Mouse (Mus musculus): ENCODE results near the gene Vmn2r14. TPM values are rescaled to one million over a fixed set of nuclear protein-coding genes. Genes with fewer than 3 reads are reported as not detected.
"Not testable (repeated sequence)": the region's sequence is repeated elsewhere in the genome, so short reads cannot be mapped to it uniquely, and the experiment has no call there.

Vmn2r14 gene
- not detected in 2 replicates for polyA plus RNA-seq (2015; fragmentation: Nextera tagmentation; extraction: Ambion mirVana)

- H3K36me3 ChIP-seq: no peaks in the 10 kb centered on the region
- WGBS (ENCODE audit: insufficient replicate concordance): 37% methylated on average over 3 of the region's 3 CpGs
- no peak within 1 kb of the TSS for H3K27ac ChIP-seq
- no peaks in the 10 kb centered on the region for H3K4me1 ChIP-seq (replicated peaks)
- no peak within 1 kb of the TSS for H3K9ac ChIP-seq
- no peak within 1 kb of the TSS for H3K4me2 ChIP-seq
- no peak within 1 kb of the TSS for H3K4me3 ChIP-seq (replicated peaks)
- no peak for DNase-seq
- no peaks in the 10 kb centered on the region for H3K9me3 ChIP-seq (replicated peaks)
- ATAC-seq (ENCODE audit: low read depth): no peak
- H3K27me3 ChIP-seq: no peaks in the 10 kb centered on the region
These were observed at the start of gene Vmn2r14 for GRCm38 (mm10) chr5:109224608-109225007. TSS of gene Vmn2r14 (minus strand) at chr5:109224708.

- not testable (repeated sequence) for H3K4me1 ChIP-seq (replicated peaks); H3K9me3 ChIP-seq (replicated peaks); H3K4me3 ChIP-seq (replicated peaks); DNase-seq; H3K36me3 ChIP-seq; H3K9ac ChIP-seq; ATAC-seq (ENCODE audit: low read depth); H3K4me2 ChIP-seq; H3K27ac ChIP-seq; H3K27me3 ChIP-seq
- 40% methylated on average over 2 of the region's 2 CpGs for WGBS (ENCODE audit: insufficient replicate concordance)
These were observed 32.4 kb downstream of the Vmn2r14 start, which contains the start of gene Vmn2r13 for GRCm38 (mm10) chr5:109192099-109192498. TSS of gene Vmn2r13 (minus strand) at chr5:109192199.

- H3K4me1 ChIP-seq (replicated peaks); H3K4me2 ChIP-seq; ATAC-seq (ENCODE audit: low read depth); H3K9me3 ChIP-seq (replicated peaks); H3K36me3 ChIP-seq; H3K4me3 ChIP-seq (replicated peaks); DNase-seq; H3K9ac ChIP-seq; H3K27ac ChIP-seq; H3K27me3 ChIP-seq: not testable (repeated sequence)
- 55% methylated on average over 4 of the region's 4 CpGs for WGBS (ENCODE audit: insufficient replicate concordance)
These were observed 57.7 kb downstream of the Vmn2r14 start for GRCm38 (mm10) chr5:109166851-109167250.

Other genes with a start within 250 kb of the Vmn2r14 start
- not detected in 2 replicates for gene Vmn2r10, start 218.2 kb downstream of the Vmn2r14 start, polyA plus RNA-seq (2015; fragmentation: Nextera tagmentation; extraction: Ambion mirVana)
- not detected in 2 replicates for gene Vmn2r11, start 165.1 kb downstream of the Vmn2r14 start, polyA plus RNA-seq (2015; fragmentation: Nextera tagmentation; extraction: Ambion mirVana)
- gene Vmn2r12, start 126.8 kb downstream of the Vmn2r14 start, polyA plus RNA-seq (2015; fragmentation: Nextera tagmentation; extraction: Ambion mirVana): not detected in 2 replicates
- gene Vmn2r13, start 32.5 kb downstream of the Vmn2r14 start, polyA plus RNA-seq (2015; fragmentation: Nextera tagmentation; extraction: Ambion mirVana): not detected in 2 replicates
- not detected in 2 replicates for gene Vmn2r15, start 72.9 kb upstream of the Vmn2r14 start, polyA plus RNA-seq (2015; fragmentation: Nextera tagmentation; extraction: Ambion mirVana)
- not detected in 2 replicates for gene Vmn2r16, start 105.5 kb upstream of the Vmn2r14 start, polyA plus RNA-seq (2015; fragmentation: Nextera tagmentation; extraction: Ambion mirVana)
- not detected in 2 replicates for gene Vmn2r17, start 195.0 kb upstream of the Vmn2r14 start, polyA plus RNA-seq (2015; fragmentation: Nextera tagmentation; extraction: Ambion mirVana)